Mouse (Mus musculus) frontal cortex, postnatal 25 days (tissue): ENCODE results near the gene Foxs1.
A peak's percentile ranks its signal among the peaks of the same experiment; 100 is the strongest.

ENCODE experiments used
- DNase-seq, 2 experiments: peaks; one replicate each; pipeline ENCODE4 v3.0.0; 2022; ENCODE audit warnings: low spot score in 2 of 2

Foxs1 gene

GRCm38 (mm10) chr2:152928219-152928987 lies 4.6 kb downstream of the Foxs1 start:
- no peak for DNase-seq

- DNase-seq: no peak
Observed at GRCm38 (mm10) chr2:152927371-152927770, 5.6 kb downstream of the Foxs1 start.

- DNase-seq: no peak
Observed at GRCm38 (mm10) chr2:152926896-152927295, 6.1 kb downstream of the Foxs1 start.

- no peak for DNase-seq
Observed at GRCm38 (mm10) chr2:152925189-152925872, 7.7 kb downstream of the Foxs1 start.

- DNase-seq: no peak
Observed at GRCm38 (mm10) chr2:152924543-152924942, 8.5 kb downstream of the Foxs1 start.

GRCm38 (mm10) chr2:152924128-152924527 lies 8.9 kb downstream of the Foxs1 start:
- DNase-seq: no peak

- DNase-seq: no peak
Observed at GRCm38 (mm10) chr2:152923621-152924020, 9.4 kb downstream of the Foxs1 start.

- DNase-seq: no peak
Observed at GRCm38 (mm10) chr2:152922376-152922775, 10.6 kb downstream of the Foxs1 start.

- DNase-seq: no peak
Observed at GRCm38 (mm10) chr2:152917671-152918070, 15.3 kb downstream of the Foxs1 start.

GRCm38 (mm10) chr2:152916111-152916510 lies 16.9 kb downstream of the Foxs1 start:
- no peak for DNase-seq

GRCm38 (mm10) chr2:152915453-152915852 lies 17.6 kb downstream of the Foxs1 start:
- DNase-seq: no peak

GRCm38 (mm10) chr2:152914310-152915120 lies 18.5 kb downstream of the Foxs1 start:
- peak; percentile 83 to 88 for DNase-seq

- no peak for DNase-seq
Observed at GRCm38 (mm10) chr2:152913471-152913870, 19.5 kb downstream of the Foxs1 start.

GRCm38 (mm10) chr2:152911432-152911831 lies 21.6 kb downstream of the Foxs1 start:
- no peak for DNase-seq

GRCm38 (mm10) chr2:152911031-152911430 lies 22.0 kb downstream of the Foxs1 start, which contains the start of gene Mylk2:
Gene Mylk2, plus strand, starts transcription at chr2:152911352.
- no peak for DNase-seq

- DNase-seq: no peak
Observed at GRCm38 (mm10) chr2:152909848-152910247, 23.2 kb downstream of the Foxs1 start.

GRCm38 (mm10) chr2:152907114-152907943 lies 25.7 kb downstream of the Foxs1 start:
- DNase-seq: no peak

- no peak for DNase-seq
Observed at GRCm38 (mm10) chr2:152906274-152907037, 26.6 kb downstream of the Foxs1 start.

- DNase-seq: no peak
Observed at GRCm38 (mm10) chr2:152905036-152905829, 27.8 kb downstream of the Foxs1 start.

- no peak for DNase-seq
Observed at GRCm38 (mm10) chr2:152904127-152904643, 28.8 kb downstream of the Foxs1 start.
